Mouse (Mus musculus) bone marrow, adult 2 months (tissue): ENCODE measurements around the gene BC048562.

Source experiments
- CTCF ChIP-seq: fragments of 200-500 bp; IDR thresholded peaks from 2 replicates; pipeline ENCODE4 v1.5.1; 2011; ENCODE audit warnings: low read length, control low read depth; ENCODE audit not compliant: control insufficient read depth, insufficient read depth
- POLR2A ChIP-seq: fragments of 200-500 bp; IDR thresholded peaks from 2 replicates; pipeline ENCODE4 v1.6.1; 2011; ENCODE audit warnings: low read depth, mild to moderate bottlenecking, control low read depth, low read length, borderline replicate concordance; ENCODE audit not compliant: control insufficient read depth

DNA sequence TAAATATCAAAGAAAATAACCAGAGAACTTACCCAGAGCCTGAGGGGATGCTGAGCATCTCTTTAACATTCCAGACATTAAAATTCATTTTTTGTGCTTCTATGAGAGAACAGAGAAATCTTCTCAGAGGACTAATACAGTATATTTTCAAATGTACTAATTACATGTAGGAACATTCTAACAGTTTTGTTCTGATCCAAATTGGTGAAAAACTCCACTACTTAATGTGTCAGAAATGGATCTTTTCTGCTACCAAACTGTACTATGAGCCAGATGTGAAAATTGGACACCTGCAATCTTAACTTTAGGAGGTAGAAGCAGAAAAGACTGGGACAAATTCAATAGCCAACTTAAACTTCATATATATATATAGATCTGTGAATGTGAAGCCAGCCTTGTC is 7.9 kb upstream of the BC048562 start, which contains the start of gene Ccdc36:
- TF ChIP-seq POLR2A: no peak
- TF ChIP-seq CTCF: no peak
